Mouse (Mus musculus) CH12.LX (cell line): ENCODE results near the gene Mettl4.

Experiments used
- CHD2 ChIP-seq: IDR thresholded peaks from 2 replicates; pipeline ENCODE4 v1.6.1; 2011; ENCODE audit warnings: low read length, improper control_type of control experiment
- CTCF ChIP-seq, 2 experiments: IDR thresholded peaks in 1 of 2; conservative IDR thresholded peaks in 1 of 2; 2 replicates each; pipeline ENCODE4 v1.5.1; 2011 to 2012; ENCODE audit warnings: low read depth in 2 of 2, low read length in 2 of 2, improper control_type of control experiment in 1 of 2, inconsistent platforms in 1 of 2, mild to moderate bottlenecking in 1 of 2, moderate library complexity in 1 of 2
- GABPA ChIP-seq: IDR thresholded peaks from 2 replicates; pipeline ENCODE4 v1.6.1; 2012; ENCODE audit warnings: low read depth, low read length, improper control_type of control experiment, inconsistent platforms; ENCODE audit not compliant: insufficient replicate concordance
- NRF1 ChIP-seq: IDR thresholded peaks from 2 replicates; pipeline ENCODE4 v1.6.1; 2014; ENCODE audit warnings: low read depth, mild to moderate bottlenecking, inconsistent platforms, low read length, improper control_type of control experiment, moderate library complexity
- PAX5 ChIP-seq: IDR thresholded peaks from 2 replicates; pipeline ENCODE4 v1.6.1; 2012; ENCODE audit warnings: low read length, inconsistent platforms, mixed read lengths
- POLR2A ChIP-seq: IDR thresholded peaks from 2 replicates; pipeline ENCODE4 v1.6.1; 2011; ENCODE audit warnings: low read depth, mild to moderate bottlenecking, improper control_type of control experiment, low read length
- POLR2AphosphoS2 ChIP-seq: IDR thresholded peaks from 2 replicates; pipeline ENCODE4 v1.6.1; 2011; ENCODE audit warnings: low read depth, low read length, improper control_type of control experiment
- TBP ChIP-seq: conservative IDR thresholded peaks from 2 replicates; pipeline ENCODE4 v1.6.1; 2011; ENCODE audit warnings: low read depth, low read length, improper control_type of control experiment
- TCF12 ChIP-seq: IDR thresholded peaks from 2 replicates; pipeline ENCODE4 v1.6.1; 2014; ENCODE audit warnings: low read depth, mild to moderate bottlenecking, inconsistent platforms, low read length, improper control_type of control experiment
- USF1 ChIP-seq: IDR thresholded peaks from 2 replicates; pipeline ENCODE4 v1.6.1; 2014; ENCODE audit warnings: low read depth, mild to moderate bottlenecking, inconsistent platforms, low read length, improper control_type of control experiment
- USF2 ChIP-seq: conservative IDR thresholded peaks from 2 replicates; pipeline ENCODE4 v1.6.1; 2011; ENCODE audit warnings: low read depth, low read length, improper control_type of control experiment
- ZC3H11A ChIP-seq: IDR thresholded peaks from 2 replicates; pipeline ENCODE4 v1.6.1; 2012; ENCODE audit warnings: low read depth, mild to moderate bottlenecking, inconsistent platforms, low read length, improper control_type of control experiment
- ZKSCAN1 ChIP-seq: IDR thresholded peaks from 2 replicates; pipeline ENCODE4 v1.6.1; 2012; ENCODE audit warnings: low read depth, inconsistent platforms, low read length, improper control_type of control experiment, borderline replicate concordance

DNA sequence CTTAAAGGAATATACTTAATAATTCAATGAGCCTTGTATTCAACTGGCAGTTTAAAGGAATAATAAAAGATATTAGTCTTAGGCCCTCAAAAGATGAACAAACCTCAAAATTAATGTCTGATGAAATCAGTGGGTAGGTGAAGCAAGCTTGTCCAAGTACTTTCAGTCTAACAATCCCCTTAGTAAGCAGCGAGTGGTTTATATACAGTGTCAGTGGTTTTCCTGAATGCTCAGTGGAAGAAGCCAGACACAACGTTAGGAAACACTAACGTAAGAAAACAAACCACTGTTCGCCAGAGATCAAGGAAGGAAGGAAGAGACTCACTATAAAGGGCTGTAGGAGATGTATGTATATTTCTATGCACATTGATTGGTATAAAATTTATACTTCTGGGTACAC, 23.1 kb downstream of the Mettl4 start:
- TF ChIP-seq ZKSCAN1 (no peak), USF2 (no peak), GABPA (no peak), POLR2A (no peak), USF1 (no peak), TBP (no peak), CTCF (conservative IDR thresholded peaks at IDR 0.05 in 1 of 2, IDR thresholded peaks at IDR 0.05 in 1 of 2; ENCODE audit: low read depth in 2 of 2, low read length in 2 of 2) (no peak), TCF12 (no peak), CHD2 (no peak), NRF1 (no peak), PAX5 (no peak), ZC3H11A (no peak), POLR2AphosphoS2 (no peak)
